Mouse (Mus musculus) erythroblast, embryonic 14.5 days (primary cell): ENCODE data around the gene Gm10961.

ENCODE experiments used
- GATA1 ChIP-seq: IDR thresholded peaks from 2 replicates; pipeline ENCODE4 v1.6.1; 2012; ENCODE audit warnings: low read length, inconsistent platforms, mixed read lengths
- TAL1 ChIP-seq: IDR thresholded peaks from 3 replicates; pipeline ENCODE4 v1.6.1; 2012; ENCODE audit warnings: low read length, inconsistent platforms, mixed read lengths

- no peak for TF ChIP-seq GATA1
- no peak for TF ChIP-seq TAL1
These were observed 36.3 kb downstream of the Gm10961 start for GRCm38 (mm10) chr3:107667426-107667825.
